Mouse (Mus musculus) kidney, adult 18-20 months (tissue): ENCODE measurements around the gene Kif2c.

Experiments used
- DNase-seq: peaks from one replicate; pipeline ENCODE4 v3.0.0; 2021

Gene Kif2c

GRCm38 (mm10) chr4:117113237-117113636, 69.2 kb downstream of the Kif2c start:
- DNase-seq: no peak

- no peak for DNase-seq
Observed at GRCm38 (mm10) chr4:117110985-117111384, 71.5 kb downstream of the Kif2c start.

DNA sequence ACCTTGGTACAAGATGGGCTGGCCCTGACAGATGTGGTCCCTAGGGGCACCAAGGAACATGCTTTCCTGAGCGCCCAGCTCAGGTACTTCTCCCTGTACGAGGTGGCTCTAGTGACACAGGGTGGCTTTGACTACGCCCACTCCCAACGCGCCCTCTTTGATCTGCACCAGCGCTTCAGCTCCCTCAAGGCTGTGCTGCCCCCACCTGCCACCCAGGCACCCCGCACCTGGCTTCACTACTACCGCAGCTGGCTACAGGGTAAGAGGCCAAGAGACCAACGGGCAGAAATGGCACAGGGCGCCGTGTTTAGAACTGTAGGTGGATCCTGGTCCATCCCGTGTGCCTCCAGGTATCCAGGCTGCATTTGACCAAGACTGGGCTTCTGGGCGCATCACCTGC, 72.2 kb downstream of the Kif2c start:
- DNase-seq: no peak
